Mouse (Mus musculus): ENCODE results near the gene Lypd6.

- TF ChIP-seq POLR2A (IDR thresholded peaks at IDR 0.05; ENCODE audit: extremely low read depth, insufficient read depth, low read length) (no peak), CTCF (IDR thresholded peaks at IDR 0.05; ENCODE audit: low read depth, low read length) (no peak)
Observed at GRCm38 (mm10) chr2:50179164-50179563, 112.9 kb downstream of the Lypd6 start.
